Mouse (Mus musculus) ES-Bruce4 (cell line): Measurements from ENCODE around the gene Cenps. TPM values are rescaled to one million over a fixed set of nuclear protein-coding genes. Genes with fewer than 3 reads are reported as not detected.

Experiments
- H3K27ac ChIP-seq: 2 replicates; pipeline ENCODE4 v1.5.1; 2012; ENCODE audit warnings: low read length, inconsistent platforms; ENCODE audit not compliant: insufficient read depth
- H3K27me3 ChIP-seq: 2 replicates; pipeline ENCODE4 v1.6.1; 2012; ENCODE audit warnings: mild to moderate bottlenecking, low read length, inconsistent platforms; ENCODE audit not compliant: control insufficient read depth, poor library complexity, insufficient read depth, severe bottlenecking
- H3K36me3 ChIP-seq: 2 replicates; pipeline ENCODE4 v1.6.1; 2012; ENCODE audit warnings: inconsistent platforms, mild to moderate bottlenecking, low read length, moderate library complexity; ENCODE audit not compliant: control insufficient read depth, poor library complexity, insufficient read depth, severe bottlenecking
- H3K4me1 ChIP-seq: one replicate; pipeline ENCODE4 v1.8.1; 2011; ENCODE audit warnings: low read length; ENCODE audit not compliant: control insufficient read depth, insufficient read depth
- H3K4me3 ChIP-seq: 2 replicates; pipeline ENCODE4 v1.5.1; 2011; ENCODE audit warnings: low read depth, mild to moderate bottlenecking, low read length
- H3K9ac ChIP-seq: 2 replicates; pipeline ENCODE4 v1.6.1; 2012; ENCODE audit warnings: low read depth, mild to moderate bottlenecking, inconsistent platforms; ENCODE audit not compliant: poor library complexity, severe bottlenecking
- H3K9me3 ChIP-seq: replicated peaks from 2 replicates; pipeline ENCODE4 v1.6.1; 2012; ENCODE audit warnings: mild to moderate bottlenecking, low read length, inconsistent platforms; ENCODE audit not compliant: control insufficient read depth, poor library complexity, insufficient read depth, severe bottlenecking
- CTCF ChIP-seq: IDR thresholded peaks from one replicate; pipeline ENCODE4 v1.8.1; 2011; ENCODE audit warnings: low read depth, low read length
- EP300 ChIP-seq: IDR thresholded peaks from 2 replicates; pipeline ENCODE4 v1.6.1; 2011; ENCODE audit warnings: low read depth, low read length; ENCODE audit not compliant: insufficient read depth
- POLR2A ChIP-seq: IDR thresholded peaks from one replicate; pipeline ENCODE4 v1.8.1; 2011; ENCODE audit warnings: low read length; ENCODE audit not compliant: insufficient read depth
- polyA plus RNA-seq: library from polyadenylated mRNA; stranded (reverse); fragments of >200 nt; gene quantifications from 2 replicates; pipeline ENCODE4 v1.2.4, GENCODE M21; 2011; ENCODE audit warnings: low read depth; ENCODE audit not compliant: missing spikeins, insufficient read depth, insufficient read length

Cenps gene
- polyA plus RNA-seq, 1 experiment, result 26.5 TPM

GRCm38 (mm10) chr4:149168016-149168415, 30.6 kb upstream of the Cenps start:
- H3K9me3 ChIP-seq, result no peaks in the 10 kb centered on the region
- H3K36me3 ChIP-seq, result peaks cover 4% of the 10 kb centered on the region; the same call in 1 of the 2 replicates
- peaks cover 3% of the 10 kb centered on the region for H3K4me1 ChIP-seq
- no peak overlapping the region for H3K4me3 ChIP-seq
- TF ChIP-seq CTCF (no peak), EP300 (no peak), POLR2A (no peak)
- no peak overlapping the region for H3K27ac ChIP-seq
- no peaks in the 10 kb centered on the region for H3K27me3 ChIP-seq
- peak overlapping the region; percentile 69 for H3K9ac ChIP-seq

GRCm38 (mm10) chr4:149166957-149167611, 29.7 kb upstream of the Cenps start:
- H3K4me1 ChIP-seq, result no peaks in the 10 kb centered on the region
- no peak for TF ChIP-seq POLR2A
- TF ChIP-seq EP300, result no peak
- TF ChIP-seq CTCF, result no peak
- H3K9ac ChIP-seq, result peak overlapping the region; percentile 69
- H3K9me3 ChIP-seq, result no peaks in the 10 kb centered on the region
- peak overlapping the region; percentile 3; the same call in 1 of the 2 replicates for H3K27ac ChIP-seq
- H3K4me3 ChIP-seq, result peak overlapping the region; percentile 93
- peaks cover 4% of the 10 kb centered on the region; the same call in 1 of the 2 replicates for H3K36me3 ChIP-seq
- no peaks in the 10 kb centered on the region for H3K27me3 ChIP-seq

- peak within 1 kb of the TSS; percentile 69 for H3K9ac ChIP-seq
- H3K27ac ChIP-seq, result peak within 1 kb of the TSS; percentile 3; the same call in 1 of the 2 replicates
- TF ChIP-seq POLR2A (peak; percentile 59), CTCF (no peak)
- peaks cover 4% of the 10 kb centered on the region; the same call in 1 of the 2 replicates for H3K36me3 ChIP-seq
- H3K27me3 ChIP-seq, result no peaks in the 10 kb centered on the region
- H3K4me3 ChIP-seq, result peak within 1 kb of the TSS; percentile 93
- no peaks in the 10 kb centered on the region for H3K4me1 ChIP-seq
- H3K9me3 ChIP-seq, result no peaks in the 10 kb centered on the region
Measured at GRCm38 (mm10) chr4:149166215-149166946, 29.0 kb upstream of the Cenps start, which contains the start of gene Pgd. Pgd (minus strand) TSS chr4:149166771.

GRCm38 (mm10) chr4:149164150-149164549, 26.7 kb upstream of the Cenps start:
- peaks cover 4% of the 10 kb centered on the region; the same call in 1 of the 2 replicates for H3K36me3 ChIP-seq
- no peak overlapping the region for H3K4me3 ChIP-seq
- H3K9me3 ChIP-seq, result no peaks in the 10 kb centered on the region
- H3K9ac ChIP-seq, result no peak overlapping the region
- peaks cover 7% of the 10 kb centered on the region for H3K4me1 ChIP-seq
- H3K27ac ChIP-seq, result no peak overlapping the region
- no peaks in the 10 kb centered on the region for H3K27me3 ChIP-seq
- no peak for TF ChIP-seq POLR2A
- TF ChIP-seq CTCF, result peak; percentile 11

GRCm38 (mm10) chr4:149163196-149163595, 25.8 kb upstream of the Cenps start:
- H3K9me3 ChIP-seq, result no peaks in the 10 kb centered on the region
- peaks cover 11% of the 10 kb centered on the region for H3K4me1 ChIP-seq
- H3K4me3 ChIP-seq, result no peak overlapping the region
- TF ChIP-seq POLR2A, result no peak
- no peak for TF ChIP-seq CTCF
- no peak for TF ChIP-seq EP300
- no peak overlapping the region for H3K9ac ChIP-seq
- no peak overlapping the region for H3K27ac ChIP-seq
- peaks cover 4% of the 10 kb centered on the region; the same call in 1 of the 2 replicates for H3K36me3 ChIP-seq
- H3K27me3 ChIP-seq, result no peaks in the 10 kb centered on the region

- Histone ChIP-seq H3K27me3 (no peaks in the 10 kb centered on the region), H3K36me3 (peaks cover 14% of the 10 kb centered on the region), H3K27ac (no peak overlapping the region), H3K9me3 (no peaks in the 10 kb centered on the region), H3K4me3 (no peak overlapping the region), H3K9ac (no peak overlapping the region), H3K4me1 (peaks cover 11% of the 10 kb centered on the region)
- TF ChIP-seq POLR2A (no peak), EP300 (no peak), CTCF (no peak)
Measured at GRCm38 (mm10) chr4:149161166-149161565, 23.7 kb upstream of the Cenps start.
